Mouse (Mus musculus) retina, adult 2 months (tissue): ENCODE measurements around the gene Fgfr2.
"Not testable (repeated sequence)": the region's sequence is repeated elsewhere in the genome, so short reads cannot be mapped to it uniquely, and the experiment has no call there.

Experiments used
- DNase-seq: peaks from one replicate; pipeline ENCODE4 v3.0.0-alpha.2; 2012; ENCODE audit warnings: low read depth, low spot score

Gene Fgfr2

GRCm38 (mm10) chr7:131256841-131257240 lies 1866.3 kb downstream of the Fgfr2 start:
- DNase-seq, result no peak

DNA sequence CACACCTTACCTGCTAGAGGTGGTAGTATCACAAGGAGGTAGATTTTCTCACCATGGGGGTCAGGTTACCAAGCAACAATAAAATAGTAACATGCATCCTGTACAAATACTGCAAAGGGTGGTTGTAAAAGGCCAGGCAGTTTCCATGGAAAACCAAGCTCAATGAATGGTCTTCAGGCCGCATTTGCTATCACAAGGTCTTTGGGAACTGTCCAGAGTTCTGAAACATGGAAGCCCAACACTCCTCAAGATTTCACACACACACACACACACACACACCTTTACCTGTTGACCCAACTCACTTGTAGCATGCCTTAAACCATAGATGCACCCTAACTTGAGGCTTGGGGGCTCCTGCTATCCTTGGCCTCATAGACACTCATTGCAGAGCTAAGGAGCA lies 1878.2 kb downstream of the Fgfr2 start:
- DNase-seq, result no peak

DNA sequence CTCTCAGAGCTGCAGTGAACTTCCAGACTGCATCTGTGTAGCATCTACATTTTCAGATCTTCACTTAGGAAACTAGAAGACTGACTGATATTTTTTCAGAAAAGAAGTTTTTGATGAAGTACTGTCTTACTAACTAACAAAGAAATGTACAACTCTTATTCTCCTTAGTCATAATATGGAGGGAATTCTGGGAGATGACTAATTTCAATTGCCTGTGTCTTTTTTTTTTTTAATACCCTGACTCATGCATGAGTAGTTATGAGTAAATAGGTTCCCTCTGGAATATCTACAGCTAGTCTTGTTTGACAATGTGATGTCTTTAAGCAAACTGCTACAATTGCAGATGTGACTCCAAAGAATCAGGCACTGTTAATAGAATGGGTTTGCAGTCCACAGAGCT lies 1887.1 kb downstream of the Fgfr2 start:
- DNase-seq, result no peak

GRCm38 (mm10) chr7:131223086-131223485 lies 1900.1 kb downstream of the Fgfr2 start:
- peak; percentile 57 for DNase-seq

- DNase-seq, result no peak
Measured at GRCm38 (mm10) chr7:131187996-131188395, 1935.2 kb downstream of the Fgfr2 start.

GRCm38 (mm10) chr7:131187047-131187446 lies 1936.1 kb downstream of the Fgfr2 start:
- no peak for DNase-seq

DNA sequence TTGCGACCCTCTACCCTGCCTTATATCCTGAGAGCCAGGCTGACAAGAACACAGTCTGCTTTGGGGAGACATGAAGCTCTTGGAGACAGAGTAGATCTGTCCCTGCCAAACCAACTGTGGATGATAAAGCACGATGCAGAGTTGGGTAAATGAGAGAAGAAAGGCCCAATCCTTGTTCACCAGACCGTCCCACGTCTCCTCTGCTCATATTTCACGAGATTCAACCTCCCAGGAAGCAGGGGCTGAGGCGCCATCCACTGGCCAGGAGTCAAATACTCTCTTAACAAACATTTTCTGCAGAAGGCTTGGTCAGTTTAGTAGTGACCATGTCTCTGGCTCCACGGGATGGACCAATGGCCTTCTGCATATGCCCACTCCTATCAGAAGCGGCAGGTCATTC lies 1938.8 kb downstream of the Fgfr2 start:
- DNase-seq, result no peak

GRCm38 (mm10) chr7:131182685-131183084 lies 1940.5 kb downstream of the Fgfr2 start:
- peak; percentile 63 for DNase-seq

GRCm38 (mm10) chr7:131174121-131174520 lies 1949.0 kb downstream of the Fgfr2 start, which contains the start of gene 5430419D17Rik:
TSS of gene 5430419D17Rik (plus strand) at chr7:131174402.
- no peak for DNase-seq

DNA sequence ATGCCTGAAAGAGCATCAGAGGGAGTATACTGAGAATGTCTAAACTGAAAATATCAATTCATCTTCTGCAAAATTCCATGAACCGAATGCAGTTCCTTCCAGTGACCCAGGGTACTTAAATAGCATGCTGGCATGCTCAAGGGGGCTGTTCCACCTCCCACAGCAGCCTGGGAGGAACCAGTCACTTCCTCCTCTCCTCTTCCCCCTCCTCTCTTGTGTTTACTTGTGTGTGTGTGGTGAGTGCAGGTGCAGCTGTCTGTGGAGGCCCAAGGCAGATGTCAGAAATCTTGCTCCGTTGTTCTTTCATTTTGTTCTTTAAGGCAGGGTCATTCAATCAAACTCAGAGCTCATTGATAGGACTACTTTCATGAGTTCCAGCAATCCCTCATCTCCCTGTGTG lies 1954.1 kb downstream of the Fgfr2 start:
- DNase-seq, result no peak

DNA sequence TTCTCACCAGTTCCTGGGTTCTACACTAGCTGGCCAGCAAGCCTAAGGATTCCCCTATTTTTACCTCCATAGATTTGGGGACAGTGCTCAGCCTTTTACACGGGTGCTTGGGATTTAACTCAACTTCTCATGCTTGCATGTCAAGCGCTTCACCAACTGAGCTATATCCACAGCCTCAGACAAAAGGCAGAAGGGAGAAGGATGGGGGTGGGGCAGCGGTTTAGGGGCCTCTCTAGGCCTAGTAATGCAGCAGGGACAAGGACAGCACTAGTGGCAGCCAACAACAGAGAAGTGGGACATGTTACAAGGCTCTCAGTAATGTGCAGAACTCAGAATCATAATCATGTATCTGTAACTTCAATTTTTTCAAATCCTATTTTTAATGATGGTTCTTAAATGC lies 1955.4 kb downstream of the Fgfr2 start:
- no peak for DNase-seq

- DNase-seq, result no peak
Measured at GRCm38 (mm10) chr7:131162251-131162650, 1960.9 kb downstream of the Fgfr2 start.

- no peak for DNase-seq
Measured at GRCm38 (mm10) chr7:131153044-131153443, 1970.1 kb downstream of the Fgfr2 start.

- no peak for DNase-seq
Measured at GRCm38 (mm10) chr7:131150179-131150578, 1973.0 kb downstream of the Fgfr2 start.

- DNase-seq, result no peak
Measured at GRCm38 (mm10) chr7:131146214-131146613, 1976.9 kb downstream of the Fgfr2 start, which contains the start of gene 4933402N03Rik. TSS of gene 4933402N03Rik (minus strand) at chr7:131146314.

DNA sequence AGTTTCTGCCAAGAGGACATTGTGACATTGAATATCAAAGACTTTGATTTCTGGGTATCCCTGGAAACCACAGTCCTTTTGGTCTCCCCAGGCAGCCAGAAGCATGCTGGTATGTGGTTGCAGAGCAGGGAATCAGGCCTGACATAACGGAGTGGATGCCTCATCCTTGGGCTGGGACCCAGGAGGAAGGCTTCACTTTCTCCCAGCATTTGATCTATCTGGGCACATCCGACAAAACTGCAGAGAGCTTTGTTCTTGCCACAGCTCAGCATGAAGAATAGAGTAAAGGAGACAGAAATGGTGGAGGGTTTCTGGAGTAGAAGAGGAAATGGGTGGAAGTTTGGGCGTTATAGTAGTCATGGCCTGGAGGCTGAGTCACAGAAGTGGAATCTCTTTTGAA lies 1990.0 kb downstream of the Fgfr2 start:
- DNase-seq, result no peak

DNA sequence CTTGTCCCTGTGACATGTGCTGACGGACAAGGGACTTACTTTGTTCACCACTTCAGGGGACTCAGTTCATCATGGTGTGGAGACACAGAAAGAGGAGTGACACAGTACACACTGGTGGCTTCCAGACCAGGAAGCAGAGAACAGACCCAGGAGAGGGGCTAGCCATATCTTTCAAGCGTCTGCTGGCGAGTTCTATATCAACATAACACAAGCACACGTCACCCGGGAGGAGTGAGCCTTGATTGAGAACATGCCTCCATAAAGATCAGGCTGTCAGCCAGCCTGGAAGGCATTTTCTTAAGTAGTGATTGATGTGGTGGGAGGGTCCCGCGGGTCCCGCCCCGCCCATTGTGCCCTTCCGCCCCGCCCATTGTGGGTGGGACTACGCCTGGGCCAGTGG lies 1993.1 kb downstream of the Fgfr2 start:
- DNase-seq, result no peak

DNA sequence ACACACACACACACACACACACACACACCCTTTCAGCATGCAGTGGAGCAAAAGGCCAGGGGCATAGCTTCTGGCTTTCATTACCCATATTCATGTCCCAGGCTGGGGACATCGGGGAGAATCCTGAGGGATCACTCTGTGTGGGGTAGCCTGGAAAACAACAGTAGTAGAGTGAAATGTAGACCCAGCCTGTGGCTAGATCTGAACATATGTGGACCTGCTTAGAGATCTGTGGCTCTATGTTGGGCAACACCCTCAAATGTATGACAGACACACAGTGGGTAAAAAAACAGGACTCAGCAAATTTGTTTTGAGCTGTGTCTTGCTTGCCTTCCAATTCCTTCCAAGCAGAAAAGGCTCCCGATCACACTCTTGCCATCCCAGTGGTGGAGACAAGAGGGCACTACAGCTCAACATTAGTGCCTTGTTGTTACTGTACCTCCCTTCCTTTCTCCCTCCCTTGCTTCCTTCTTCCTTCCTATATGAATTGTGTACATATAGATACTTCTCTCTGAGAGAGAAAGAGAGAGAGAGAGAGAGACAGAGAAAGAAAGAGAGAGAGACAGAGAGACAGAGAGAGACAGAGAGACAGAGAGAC lies 2000.8 kb downstream of the Fgfr2 start:
- DNase-seq, result no peak

DNA sequence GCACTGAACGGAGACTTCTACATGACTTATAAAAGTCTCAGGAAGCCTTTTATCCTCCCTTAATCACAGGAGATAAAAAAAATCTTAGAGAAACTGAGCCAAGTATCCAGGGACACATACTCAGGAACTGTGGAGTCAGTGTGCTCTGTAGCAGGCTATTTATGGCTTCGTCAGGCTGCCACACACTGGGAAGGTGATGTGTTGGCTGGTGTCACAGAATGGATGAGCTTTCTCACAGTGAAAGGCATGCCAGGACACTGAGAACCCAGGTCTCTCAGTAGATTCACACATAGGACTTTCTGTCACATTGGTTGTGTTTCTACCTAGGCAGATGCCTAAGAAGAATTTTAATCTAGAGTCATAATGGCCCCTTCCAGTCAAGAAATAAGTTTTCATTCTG lies 2008.7 kb downstream of the Fgfr2 start:
- DNase-seq, result no peak

- no peak for DNase-seq
Measured at GRCm38 (mm10) chr7:131113676-131114075, 2009.5 kb downstream of the Fgfr2 start.

- peak; percentile 29 for DNase-seq
Measured at GRCm38 (mm10) chr7:131112486-131112885, 2010.7 kb downstream of the Fgfr2 start.

GRCm38 (mm10) chr7:131082403-131082802 lies 2040.7 kb downstream of the Fgfr2 start:
- not testable (repeated sequence) for DNase-seq

GRCm38 (mm10) chr7:131075956-131076355 lies 2047.2 kb downstream of the Fgfr2 start:
- no peak for DNase-seq

DNA sequence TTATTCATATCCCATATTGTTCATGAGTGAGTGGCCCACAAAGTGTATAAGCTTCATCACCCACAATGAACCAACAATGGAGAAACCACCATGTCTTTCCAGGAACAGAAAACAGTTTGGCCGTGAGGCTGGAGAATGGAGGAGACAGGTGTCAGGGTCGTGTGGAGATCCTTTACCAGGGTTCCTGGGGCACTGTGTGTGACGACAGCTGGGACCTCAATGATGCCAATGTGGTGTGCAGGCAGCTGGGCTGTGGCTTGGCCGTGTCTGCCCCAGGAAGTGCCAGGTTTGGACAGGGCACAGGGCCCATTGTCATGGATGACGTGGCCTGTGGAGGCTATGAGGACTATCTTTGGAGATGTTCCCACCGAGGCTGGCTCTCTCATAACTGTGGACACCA lies 2049.1 kb downstream of the Fgfr2 start:
- DNase-seq, result not testable (repeated sequence)
